Mouse (Mus musculus) cortical plate, adult 2 months (tissue): ENCODE results near the gene Mavs.

Experiments
- CTCF ChIP-seq: fragments of 200-500 bp; IDR thresholded peaks from 2 replicates; pipeline ENCODE4 v1.5.1; 2011; ENCODE audit warnings: mild to moderate bottlenecking, control low read depth, low read length; ENCODE audit not compliant: insufficient read depth; ENCODE audit errors: extremely low read depth
- POLR2A ChIP-seq: fragments of 200-500 bp; IDR thresholded peaks from 2 replicates; pipeline ENCODE4 v1.6.1; 2011; ENCODE audit warnings: mild to moderate bottlenecking, low read length, control low read depth; ENCODE audit not compliant: insufficient read depth; ENCODE audit errors: extremely low read depth

GRCm38 (mm10) chr2:131196606-131197316 is 37.1 kb upstream of the Mavs start:
- TF ChIP-seq CTCF (no peak), POLR2A (no peak)
